Mouse (Mus musculus): ENCODE measurements around the gene Retnla.

GRCm38 (mm10) chr16:48871754-48872153, 29.4 kb downstream of the Retnla start:
- TF ChIP-seq CTCF (IDR thresholded peaks at IDR 0.05), result no peak
- TF ChIP-seq EP300 (IDR thresholded peaks at IDR 0.05; ENCODE audit: insufficient read depth, low read depth, low read length), result no peak
